In genomic region chr17:56092312-56092711, GRCm38 (mm10) we compare ENCODE assay signal across 16 mouse cellular contexts. TPM values are rescaled to one million over a fixed set of nuclear protein-coding genes. Genes with fewer than 3 reads are reported as not detected.
"Had no signal": no experiment of that assay in that cellular context is flagged by ENCODE, and none has a peak within 500 bp of the region (broad histone marks: within the 10 kb centered on the region; RNA-seq: fewer than 3 reads in every experiment).

No protein-coding gene starts in this region.

- DNase-seq: kidney, postnatal 14 days; layer of hippocampus, adult 9-11 months; layer of hippocampus, postnatal 36 days; lung, embryonic 14.5 days; lung, postnatal 14 days; right cerebral cortex, postnatal 14 days; thymus, adult 18-20 months; thymus, postnatal 14 days had no signal

- H3K27me3 ChIP-seq: kidney, embryonic 15.5 days; limb, embryonic 15.5 days; liver, embryonic 12.5 days; megakaryocyte, embryonic 14.5 days had no signal

- H3K9me3 ChIP-seq: kidney, embryonic 15.5 days; limb, embryonic 15.5 days; liver, embryonic 12.5 days; megakaryocyte, embryonic 14.5 days had no signal

- H3K4me2 ChIP-seq: kidney, embryonic 15.5 days; limb, embryonic 15.5 days; liver, embryonic 12.5 days; lung, embryonic 14.5 days; midbrain, embryonic 11.5 days had no signal

- H3K9ac ChIP-seq: kidney, embryonic 15.5 days; limb, embryonic 15.5 days; liver, embryonic 12.5 days; lung, embryonic 14.5 days had no signal

- ATAC-seq: intestine, embryonic 16.5 days; midbrain, embryonic 16.5 days had no signal

- H3K27ac ChIP-seq: kidney, embryonic 15.5 days; limb, embryonic 15.5 days; liver, embryonic 12.5 days; macrophage had no signal

- H3K4me1 ChIP-seq: kidney, embryonic 15.5 days; limb, embryonic 15.5 days; liver, embryonic 12.5 days had no signal

- H3K4me3 ChIP-seq: kidney, embryonic 15.5 days; limb, embryonic 15.5 days; liver, embryonic 12.5 days; megakaryocyte, embryonic 14.5 days had no signal

RNA-seq across cellular contexts. Expression of gene Plin4, which starts 17.3 kb away (rescaled TPM):
- polyA plus RNA-seq: macrophage had no signal

RNA-seq across cellular contexts. Expression of gene Plin5, which starts 25.1 kb away (rescaled TPM):
- polyA plus RNA-seq: macrophage had no signal

RNA-seq across cellular contexts. Expression of gene Lrg1, which starts 29.5 kb away (rescaled TPM):
- polyA plus RNA-seq: midbrain, embryonic 11.5 days had no signal
